Mouse (Mus musculus): ENCODE measurements around the gene Snx4.

DNA sequence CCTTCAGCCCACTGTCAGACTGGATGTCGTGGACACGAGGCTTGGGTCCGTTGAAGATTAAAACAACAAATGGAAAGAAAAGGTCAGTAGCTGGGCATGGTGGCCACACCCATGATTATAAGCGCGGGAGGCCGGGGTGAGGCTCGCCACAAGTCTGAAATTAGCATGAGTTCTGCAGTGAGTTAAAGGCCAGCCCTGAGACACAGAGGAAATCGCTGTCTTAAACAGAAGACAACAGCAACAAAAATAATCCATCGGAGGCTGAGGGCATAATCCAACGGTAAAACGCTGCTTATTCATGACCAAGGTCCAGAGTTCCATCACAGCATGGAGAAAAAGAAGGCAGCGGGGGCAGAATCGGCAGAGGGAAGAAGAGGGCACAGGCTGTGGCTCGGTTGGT lies 81.8 kb downstream of the Snx4 start:
- TF ChIP-seq CTCF (IDR thresholded peaks at IDR 0.05) = no peak
- no peak for TF ChIP-seq EP300 (IDR thresholded peaks at IDR 0.05; ENCODE audit: insufficient read depth, low read depth, low read length)
